Mouse (Mus musculus) brain, embryonic 14.5 days (tissue): ENCODE data around the gene Cd3eap.

Experiments used
- CTCF ChIP-seq: fragments of 200-500 bp; IDR thresholded peaks from 2 replicates; pipeline ENCODE4 v1.5.1; 2012; ENCODE audit warnings: inconsistent platforms, mild to moderate bottlenecking, moderate library complexity, borderline replicate concordance; ENCODE audit not compliant: insufficient read depth, insufficient read length; ENCODE audit errors: extremely low read depth
- POLR2A ChIP-seq: fragments of 200-500 bp; IDR thresholded peaks from 2 replicates; pipeline ENCODE4 v1.6.1; 2012; ENCODE audit warnings: mild to moderate bottlenecking, inconsistent platforms, borderline replicate concordance; ENCODE audit not compliant: poor library complexity, insufficient read depth, insufficient read length, severe bottlenecking; ENCODE audit errors: extremely low read depth

DNA sequence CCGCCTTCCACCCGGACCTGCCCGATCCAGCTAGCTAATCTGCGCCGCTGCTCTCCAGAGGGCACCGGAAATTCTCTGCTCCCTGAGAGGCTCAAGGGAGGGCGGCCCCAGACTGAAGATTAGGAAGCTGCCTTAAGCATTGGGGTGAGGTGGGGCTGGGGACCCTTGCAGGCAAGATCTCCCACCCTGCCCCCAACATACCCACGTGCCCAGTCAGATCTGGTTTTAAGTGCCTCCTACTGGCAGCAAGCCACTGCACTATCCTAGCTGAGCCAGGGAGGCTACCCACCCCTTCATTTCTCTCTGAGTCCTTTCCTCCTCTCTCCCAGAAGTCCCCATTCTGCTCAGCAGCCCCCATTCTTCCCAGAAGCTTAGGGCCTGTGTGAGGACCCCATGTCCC lies 18.8 kb upstream of the Cd3eap start:
- TF ChIP-seq POLR2A = no peak
- no peak for TF ChIP-seq CTCF
